Mouse (Mus musculus) cerebellum, adult 2 months (tissue): ENCODE measurements around the gene Olfr308. TPM values are rescaled to one million over a fixed set of nuclear protein-coding genes. Genes with fewer than 3 reads are reported as not detected.

ENCODE experiments used
- DNase-seq, 2 experiments: peaks; one replicate each; pipeline ENCODE4 v3.0.0; 2021
- H3K27ac ChIP-seq: fragments of 200-500 bp; 2 replicates; pipeline ENCODE4 v1.5.1; 2012; ENCODE audit warnings: low read length, control low read depth, inconsistent platforms; ENCODE audit not compliant: insufficient read depth
- H3K27me3 ChIP-seq: fragments of 200-500 bp; 2 replicates; pipeline ENCODE4 v1.6.1; 2012; ENCODE audit warnings: inconsistent platforms, mild to moderate bottlenecking, low read length, moderate library complexity; ENCODE audit not compliant: control insufficient read depth, insufficient read depth
- H3K4me1 ChIP-seq: fragments of 200-500 bp; 2 replicates; pipeline ENCODE4 v1.6.1; 2011; ENCODE audit warnings: low read length; ENCODE audit not compliant: control insufficient read depth, insufficient read depth
- H3K4me3 ChIP-seq: fragments of 200-500 bp; replicated peaks from 2 replicates; pipeline ENCODE3; 2011; ENCODE audit warnings: mild to moderate bottlenecking, low read depth, low read length, control low read depth; ENCODE audit not compliant: insufficient read depth
- CTCF ChIP-seq: fragments of 200-500 bp; IDR thresholded peaks from 2 replicates; pipeline ENCODE4 v1.5.1; 2011; ENCODE audit warnings: low read depth, mild to moderate bottlenecking, control low read depth, low read length, moderate library complexity, borderline replicate concordance; ENCODE audit not compliant: insufficient read depth
- POLR2A ChIP-seq: fragments of 200-500 bp; IDR thresholded peaks from 2 replicates; pipeline ENCODE4 v1.6.1; 2011; ENCODE audit warnings: low read length, control low read depth, borderline replicate concordance; ENCODE audit not compliant: insufficient read depth
- WGBS: fragments of 180-500 bp; shearing (Covaris S2); methylation state at CpG from one replicate; pipeline ENCODE4 v1.1.7; 2018; 5-methylcytosine and 5-hydroxymethylcytosine counted together
- polyA plus RNA-seq: library from polyadenylated mRNA; depleted of rRNA; stranded (reverse); fragments of >200 nt; gene quantifications from 2 replicates; pipeline ENCODE4 v1.2.3, GENCODE M21; 2012; rRNA removed

The Olfr308 gene
- polyA plus RNA-seq, 1 experiment, result not detected

DNA sequence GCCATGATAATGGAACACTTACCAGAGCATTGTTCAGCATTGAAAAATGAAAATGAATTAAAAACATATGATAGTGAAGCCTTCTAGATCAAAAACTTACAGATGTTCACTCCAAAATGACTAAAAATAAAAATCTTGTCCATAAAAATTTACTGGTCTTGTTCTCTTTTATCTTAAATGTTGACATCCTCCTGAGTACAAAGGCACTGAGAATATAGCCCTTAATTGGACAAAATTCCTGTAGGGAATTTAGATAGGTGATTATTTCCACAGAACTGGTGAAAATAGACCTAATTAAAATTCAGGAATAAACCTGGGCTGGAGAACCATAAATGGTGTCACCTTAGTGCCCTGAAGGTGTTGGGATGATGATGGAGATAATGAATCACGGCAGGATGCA is 48.4 kb downstream of the Olfr308 start, which contains the start of gene Olfr310:
TSS of gene Olfr310 (minus strand) at position 101 of the 400 bp plus-strand sequence.
- no peak for TF ChIP-seq POLR2A
- TF ChIP-seq CTCF, result no peak
- H3K27me3 ChIP-seq, result no peaks in the 10 kb centered on the region
- H3K4me1 ChIP-seq, result no peaks in the 10 kb centered on the region
- peak in 1 of 2 experiments; percentile 1 for DNase-seq
- no peak within 1 kb of the TSS for H3K27ac ChIP-seq
- H3K4me3 ChIP-seq, result no peak within 1 kb of the TSS
- 80% methylated on average over 1 of the region's 1 CpGs for WGBS

Other genes with a start within 250 kb of the Olfr308 start
- gene Vmn2r75, start 153.9 kb downstream of the Olfr308 start, polyA plus RNA-seq, result not detected in 2 replicates
- not detected in 2 replicates for gene Vmn2r76, start 79.3 kb downstream of the Olfr308 start, polyA plus RNA-seq
- not detected in 2 replicates for gene Olfr310, start 48.5 kb downstream of the Olfr308 start, polyA plus RNA-seq
- not detected in 2 replicates for gene Olfr309, start 11.9 kb downstream of the Olfr308 start, polyA plus RNA-seq
- not detected in 2 replicates for gene Olfr307, start 12.0 kb upstream of the Olfr308 start, polyA plus RNA-seq
- not detected in 2 replicates for gene Olfr305, start 41.3 kb upstream of the Olfr308 start, polyA plus RNA-seq
- not detected in 2 replicates for gene Olfr304, start 61.0 kb upstream of the Olfr308 start, polyA plus RNA-seq
- not detected in 2 replicates for gene Olfr303, start 72.2 kb upstream of the Olfr308 start, polyA plus RNA-seq
- not detected in 2 replicates for gene Olfr301, start 78.2 kb upstream of the Olfr308 start, polyA plus RNA-seq
- not detected in 2 replicates for gene Olfr299, start 134.3 kb upstream of the Olfr308 start, polyA plus RNA-seq
- gene Olfr298, start 166.9 kb upstream of the Olfr308 start, polyA plus RNA-seq, result not detected in 2 replicates
- gene Olfr297, start 194.3 kb upstream of the Olfr308 start, polyA plus RNA-seq, result not detected in 2 replicates